Mouse (Mus musculus): ENCODE results near the gene Wdhd1.

DNA sequence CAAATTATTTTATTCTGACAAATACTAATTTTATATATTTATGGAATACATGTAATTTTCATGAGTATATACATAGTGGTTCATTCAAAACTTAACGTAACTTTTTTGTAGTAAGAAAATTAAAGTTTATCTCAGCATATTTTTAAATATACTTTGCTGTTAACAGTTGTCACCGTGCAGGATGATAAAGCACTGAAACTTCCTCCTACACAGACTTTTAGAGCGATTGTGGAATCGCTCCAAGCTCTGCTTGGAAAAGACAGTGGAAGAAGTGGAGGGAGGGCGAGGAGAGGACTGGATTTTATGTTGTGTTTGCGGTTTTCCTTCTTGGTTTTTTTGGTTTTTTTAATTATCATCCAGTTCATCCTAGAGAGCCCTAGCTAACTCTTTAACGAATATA is 6.9 kb upstream of the Wdhd1 start:
- TF ChIP-seq CTCF (IDR thresholded peaks at IDR 0.05) (no peak), EP300 (IDR thresholded peaks at IDR 0.05) (no peak)

Data from lung, postnatal 0 days (tissue).